Mouse (Mus musculus) neural tube, embryonic 15.5 days (tissue): ENCODE data around the gene Smim15. TPM values are rescaled to one million over a fixed set of nuclear protein-coding genes. Genes with fewer than 3 reads are reported as not detected.

ENCODE experiments used
- ATAC-seq: fragments of 200-750 bp; cut with Nextera tagmentation; 2 replicates; pipeline ENCODE4 v1.8.0; 2017; ENCODE audit warnings: mild to moderate bottlenecking, moderate TSS enrichment, moderate library complexity; ENCODE audit not compliant: low FRiP score
- H3K27ac ChIP-seq: fragments of 300-500 bp; sonication (generic); replicated peaks from 2 replicates; pipeline ENCODE4 v1.5.1; 2015; ENCODE audit warnings: mild to moderate bottlenecking, inconsistent platforms
- H3K27me3 ChIP-seq: fragments of 300-500 bp; sonication (generic); replicated peaks from 2 replicates; pipeline ENCODE4 v1.6.1; 2015; ENCODE audit warnings: inconsistent platforms
- H3K36me3 ChIP-seq: fragments of 300-500 bp; sonication (generic); 2 replicates; pipeline ENCODE4 v1.6.1; 2015; ENCODE audit warnings: inconsistent platforms
- H3K4me1 ChIP-seq: fragments of 300-500 bp; sonication (generic); 2 replicates; pipeline ENCODE4 v1.6.1; 2015; ENCODE audit warnings: inconsistent platforms
- H3K4me2 ChIP-seq: fragments of 300-500 bp; sonication (generic); 2 replicates; pipeline ENCODE4 v1.6.1; 2015; ENCODE audit warnings: inconsistent platforms, mild to moderate bottlenecking, moderate library complexity
- H3K4me3 ChIP-seq: fragments of 300-500 bp; sonication (generic); replicated peaks from 2 replicates; pipeline ENCODE4 v1.5.1; 2015; ENCODE audit warnings: mild to moderate bottlenecking, inconsistent platforms
- H3K9ac ChIP-seq: fragments of 300-500 bp; sonication (generic); replicated peaks from 2 replicates; pipeline ENCODE4 v1.6.1; 2015; ENCODE audit warnings: mild to moderate bottlenecking, inconsistent platforms
- H3K9me3 ChIP-seq: fragments of 300-500 bp; sonication (generic); replicated peaks from 2 replicates; pipeline ENCODE4 v1.6.1; 2016; ENCODE audit warnings: inconsistent platforms
- WGBS: fragments of 180-500 bp; shearing (Covaris S2); methylation state at CpG from one replicate; pipeline ENCODE4 v1.1.7; 2015; ENCODE audit warnings: mixed read lengths; 5-methylcytosine and 5-hydroxymethylcytosine counted together
- polyA plus RNA-seq: library from polyadenylated mRNA; unstranded; fragments of >200 nt; fragmentation: Nextera tagmentation; extraction: Ambion mirVana; gene quantifications from 2 replicates; pipeline ENCODE4 v1.2.1, GENCODE M21; 2015

Smim15 gene
- polyA plus RNA-seq, 1 experiment from 2014 or later = 35.8 TPM

GRCm38 (mm10) chr13:108095617-108096016, 51.4 kb downstream of the Smim15 start:
- no peaks in the 10 kb centered on the region for H3K9me3 ChIP-seq
- H3K4me1 ChIP-seq = no peaks in the 10 kb centered on the region
- 80% methylated on average over 7 of the region's 7 CpGs for WGBS
- peak; percentile 69; the same call in 1 of the 2 replicates for ATAC-seq
- no peak overlapping the region for H3K9ac ChIP-seq
- H3K27ac ChIP-seq = no peak overlapping the region
- H3K27me3 ChIP-seq = no peaks in the 10 kb centered on the region
- H3K4me3 ChIP-seq = no peak overlapping the region
- H3K4me2 ChIP-seq = no peak overlapping the region
- H3K36me3 ChIP-seq = no peaks in the 10 kb centered on the region

- no peak overlapping the region for H3K4me3 ChIP-seq
- no peak for ATAC-seq
- no peaks in the 10 kb centered on the region for H3K27me3 ChIP-seq
- H3K4me2 ChIP-seq = no peak overlapping the region
- WGBS = 88% methylated on average over 7 of the region's 7 CpGs
- H3K36me3 ChIP-seq = no peaks in the 10 kb centered on the region
- no peak overlapping the region for H3K9ac ChIP-seq
- H3K27ac ChIP-seq = no peak overlapping the region
- H3K9me3 ChIP-seq = no peaks in the 10 kb centered on the region
- no peaks in the 10 kb centered on the region for H3K4me1 ChIP-seq
These were observed 52.2 kb downstream of the Smim15 start for GRCm38 (mm10) chr13:108096446-108096845.

Other genes starting within 250 kb of the Smim15 start
- 68.0 and 80.3 TPM in 2 replicates for gene Ndufaf2, start 114.2 kb downstream of the Smim15 start, polyA plus RNA-seq
- 26.4 and 31.8 TPM in 2 replicates for gene Ercc8, start 114.3 kb downstream of the Smim15 start, polyA plus RNA-seq
- gene Elovl7, start 170.0 kb downstream of the Smim15 start, polyA plus RNA-seq = 2.0 and 4.0 TPM in 2 replicates